Mouse (Mus musculus): ENCODE data around the gene Mmp13.

- TF ChIP-seq E2F4 (IDR thresholded peaks at IDR 0.05; ENCODE audit: insufficient read depth) = no peak
- TF ChIP-seq POLR2A (IDR thresholded peaks at IDR 0.05; ENCODE audit: insufficient read length, low read depth) = no peak
- TF ChIP-seq USF1 (IDR thresholded peaks at IDR 0.05; ENCODE audit: low read depth) = no peak
- no peak for TF ChIP-seq TCF12 (IDR thresholded peaks at IDR 0.05; ENCODE audit: insufficient read depth, poor library complexity, severe bottlenecking)
- TF ChIP-seq POLR2AphosphoS2 (IDR thresholded peaks at IDR 0.05; ENCODE audit: insufficient read length, low read depth) = no peak
- no peak for TF ChIP-seq SRF (IDR thresholded peaks at IDR 0.05; ENCODE audit: control insufficient read depth, insufficient read length, low read depth)
- TF ChIP-seq MAX (IDR thresholded peaks at IDR 0.05; ENCODE audit: low read depth) = no peak
Observed at GRCm38 (mm10) chr9:7239967-7240366, 32.3 kb upstream of the Mmp13 start.
